Mouse (Mus musculus) layer of hippocampus, adult 11-12 months (tissue): ENCODE measurements around the gene Helz2.
"Not testable (repeated sequence)": the region's sequence is repeated elsewhere in the genome, so short reads cannot be mapped to it uniquely, and the experiment has no call there.

Source experiments
- DNase-seq: peaks from one replicate; pipeline ENCODE4 v3.0.0; 2022; ENCODE audit warnings: low spot score

Helz2 gene

DNA sequence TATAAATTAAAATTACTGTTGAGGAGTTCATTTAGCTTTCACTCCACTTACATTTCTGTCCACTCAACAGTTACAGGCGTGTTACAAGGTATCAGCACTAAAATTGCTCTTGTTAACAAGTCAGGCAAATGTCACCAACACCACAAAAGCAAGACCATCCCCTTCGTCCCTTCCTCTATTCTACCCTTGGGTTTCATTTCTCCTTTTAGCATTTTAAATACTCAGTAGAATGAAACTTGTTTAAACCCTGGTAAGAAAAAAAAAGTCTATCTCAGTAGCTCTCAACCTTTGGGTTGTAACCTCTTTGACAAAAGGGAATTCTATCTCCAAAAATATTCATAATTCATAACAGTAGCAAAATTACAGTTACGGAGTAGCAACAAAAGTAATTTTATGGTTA, 48.8 kb downstream of the Helz2 start:
- DNase-seq, result no peak

GRCm38 (mm10) chr2:181191936-181192335, 49.9 kb downstream of the Helz2 start:
- no peak for DNase-seq

DNA sequence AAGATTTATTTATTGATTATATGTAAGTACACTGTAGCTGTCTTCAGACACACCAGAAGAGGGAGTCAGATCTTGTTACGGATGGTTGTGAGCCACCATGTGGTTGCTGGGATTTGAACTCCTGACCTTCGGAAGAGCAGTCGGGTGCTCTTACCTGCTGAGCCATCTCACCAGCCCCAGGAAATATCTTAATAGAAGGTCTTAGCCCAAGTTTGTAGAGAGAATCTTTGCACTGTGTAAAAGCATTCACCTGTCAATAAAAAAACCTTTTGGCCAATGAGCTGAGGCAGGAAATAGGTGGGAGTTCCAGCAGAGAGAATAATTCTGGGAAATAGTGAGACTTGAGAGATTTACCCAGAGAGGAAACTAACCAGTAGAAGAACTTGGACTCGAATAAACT, 50.4 kb downstream of the Helz2 start:
- DNase-seq, result not testable (repeated sequence)

GRCm38 (mm10) chr2:181189321-181189720, 52.5 kb downstream of the Helz2 start:
- DNase-seq, result no peak

GRCm38 (mm10) chr2:181188681-181189080, 53.1 kb downstream of the Helz2 start:
- no peak for DNase-seq

DNA sequence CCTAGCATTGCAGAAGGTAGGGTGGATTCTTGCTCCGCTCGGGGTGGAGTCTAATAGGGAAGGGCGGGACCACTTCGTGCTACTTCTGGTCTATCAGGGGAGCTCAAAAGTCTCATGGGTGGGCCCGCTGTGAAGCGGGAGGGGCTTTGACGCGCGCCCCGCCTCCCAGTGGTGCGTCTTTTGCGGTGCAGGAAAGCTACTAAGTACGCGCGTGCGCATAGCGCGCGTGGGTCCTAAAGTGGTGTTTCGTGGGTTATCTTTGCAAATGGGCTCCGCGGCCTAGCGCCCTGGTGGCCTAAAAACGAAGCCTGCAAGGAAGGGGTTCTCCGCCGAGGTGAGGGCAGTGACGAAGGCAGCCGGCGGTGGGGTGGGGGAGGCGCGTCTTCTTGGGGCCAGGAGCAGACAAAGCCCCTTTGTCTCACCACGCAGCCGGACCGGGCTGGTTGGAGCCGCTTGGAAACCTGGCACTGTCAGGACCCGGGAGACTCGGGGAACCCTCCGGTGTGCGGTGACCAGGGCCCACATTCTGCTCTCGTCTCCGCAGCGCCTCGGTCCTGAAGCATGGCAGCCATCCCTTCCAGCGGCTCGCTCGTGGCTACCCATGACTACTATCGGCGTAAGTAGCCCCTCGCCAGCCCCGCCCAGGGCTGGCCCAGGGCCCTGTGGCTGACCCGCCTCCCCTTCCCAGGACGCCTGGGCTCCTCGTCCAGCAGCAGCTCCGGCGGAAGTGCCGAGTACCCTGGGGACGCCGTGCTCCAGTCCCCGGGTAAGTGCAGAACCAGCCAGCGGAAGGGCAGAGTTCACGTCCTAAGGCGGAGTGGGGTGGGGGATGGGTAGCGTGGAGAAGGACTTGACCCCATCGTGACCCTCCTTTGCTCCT, 54.5 kb downstream of the Helz2 start, which contains the start of gene Ppdpf:
Gene Ppdpf, plus strand, starts transcription at position 127 of the 880 bp plus-strand sequence.
- DNase-seq, result peak; percentile 93

DNA sequence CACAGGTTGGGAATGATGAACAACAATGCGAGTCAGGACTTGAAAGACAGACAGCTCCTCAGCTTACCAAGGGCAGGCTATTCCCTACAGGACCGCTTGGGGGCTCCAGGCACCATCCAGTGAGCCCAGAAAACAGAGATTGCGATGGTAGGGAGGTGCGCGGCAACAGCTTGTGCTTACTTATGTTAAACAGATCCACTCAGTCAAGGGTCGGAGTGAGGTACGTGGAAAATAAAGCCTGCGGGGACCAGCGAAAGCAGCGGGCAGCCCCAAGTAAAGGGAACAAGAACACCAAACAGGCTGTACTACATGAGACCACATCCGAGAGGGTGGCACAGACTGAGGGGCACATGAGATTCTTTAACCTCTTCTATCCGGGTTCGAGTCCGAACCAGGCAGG, 55.2 kb downstream of the Helz2 start:
- DNase-seq, result peak; percentile 93

GRCm38 (mm10) chr2:181180898-181181297, 60.9 kb downstream of the Helz2 start:
- DNase-seq, result no peak

DNA sequence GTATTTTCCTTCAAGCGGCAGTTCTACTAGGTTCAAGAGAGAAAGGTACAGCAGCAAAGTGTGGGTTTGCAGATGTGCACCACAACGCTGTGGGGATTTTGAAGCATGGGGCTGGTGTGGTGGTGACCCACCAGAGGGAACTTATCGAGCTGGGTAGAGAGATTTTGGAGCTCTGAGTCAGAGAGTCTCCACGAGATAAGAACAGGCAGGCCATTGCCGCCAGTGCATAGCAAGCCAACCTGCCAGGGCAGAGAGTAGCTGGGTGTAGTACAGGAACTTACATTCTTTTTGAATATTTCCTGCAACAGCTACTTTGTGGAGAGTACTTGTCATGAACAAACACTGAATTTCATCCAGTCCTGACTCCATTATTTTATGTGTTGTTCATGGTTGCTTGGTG, 63.4 kb downstream of the Helz2 start:
- DNase-seq, result no peak

DNA sequence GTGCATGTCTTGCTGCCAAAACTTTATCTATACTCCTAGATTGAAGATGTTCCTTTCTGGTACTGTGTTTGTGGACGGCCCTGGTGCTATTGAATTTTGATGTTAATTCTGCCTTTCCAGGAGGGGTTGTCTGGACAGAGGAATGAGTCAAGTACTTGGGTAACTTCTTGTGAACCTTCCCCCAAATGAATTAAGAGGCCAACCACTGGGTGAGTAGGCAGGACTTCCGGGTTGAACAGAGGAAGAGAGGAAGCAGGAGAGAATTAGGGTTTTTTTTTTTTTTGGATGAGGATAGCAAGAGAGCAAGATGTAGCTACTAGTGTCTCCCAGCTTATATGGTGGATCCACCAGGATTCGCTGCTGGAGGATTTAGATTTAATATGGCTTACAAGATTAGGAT, 63.8 kb downstream of the Helz2 start:
- DNase-seq, result no peak
